Mouse (Mus musculus) heart, adult 2 months (tissue): ENCODE measurements around the gene St6galnac6. TPM values are rescaled to one million over a fixed set of nuclear protein-coding genes. Genes with fewer than 3 reads are reported as not detected.

Experiments
- DNase-seq, 2 experiments: peaks; one replicate each; pipeline ENCODE4 v3.0.0; 2021
- H3K27ac ChIP-seq: fragments of 200-600 bp; 2 replicates; pipeline ENCODE4 v1.8.1; 2022
- H3K27me3 ChIP-seq: fragments of 200-500 bp; 2 replicates; pipeline ENCODE4 v1.6.1; 2012; ENCODE audit warnings: mild to moderate bottlenecking, low read length, inconsistent platforms, mixed read lengths; ENCODE audit not compliant: control insufficient read depth, insufficient read depth
- H3K36me3 ChIP-seq: fragments of 200-500 bp; 2 replicates; pipeline ENCODE4 v1.6.1; 2012; ENCODE audit warnings: low read length, inconsistent platforms; ENCODE audit not compliant: control insufficient read depth, insufficient read depth
- H3K4me1 ChIP-seq: fragments of 200-500 bp; 2 replicates; pipeline ENCODE4 v1.6.1; 2011; ENCODE audit warnings: low read length; ENCODE audit not compliant: control insufficient read depth, insufficient read depth
- H3K4me3 ChIP-seq: fragments of 200-600 bp; 2 replicates; pipeline ENCODE4 v1.8.1; 2022
- H3K79me2 ChIP-seq: fragments of 200-500 bp; replicated peaks from 2 replicates; pipeline ENCODE4 v1.6.1; 2012; ENCODE audit warnings: mild to moderate bottlenecking, inconsistent platforms, low read length, moderate library complexity, mixed read lengths; ENCODE audit not compliant: control insufficient read depth, insufficient read depth
- H3K9ac ChIP-seq: fragments of 200-500 bp; 2 replicates; pipeline ENCODE4 v1.6.1; 2012; ENCODE audit warnings: low read depth, mild to moderate bottlenecking, control low read depth, inconsistent platforms, low read length, mixed read lengths
- CTCF ChIP-seq: fragments of 200-600 bp; IDR thresholded peaks from 2 replicates; pipeline ENCODE4 v1.8.1; 2022; ENCODE audit warnings: antibody characterized with exemption, mild to moderate bottlenecking, moderate library complexity
- EP300 ChIP-seq: fragments of 200-500 bp; IDR thresholded peaks from 2 replicates; pipeline ENCODE4 v1.6.1; 2011; ENCODE audit warnings: low read depth, low read length, control low read depth; ENCODE audit not compliant: insufficient read depth
- POLR2A ChIP-seq: fragments of 200-500 bp; IDR thresholded peaks from 2 replicates; pipeline ENCODE4 v1.6.1; 2011; ENCODE audit warnings: mild to moderate bottlenecking, low read depth, low read length, control low read depth; ENCODE audit not compliant: insufficient read depth
- WGBS: fragments of 180-500 bp; shearing (Covaris S2); methylation state at CpG from one replicate; pipeline ENCODE4 v1.1.7; 2018; 5-methylcytosine and 5-hydroxymethylcytosine counted together
- intact Hi-C: fragments of 180-260 bp; cut with DNase I; formaldehyde crosslinking; loops from one replicate; pipeline ENCODE4 v1.15.1; 2025
- polyA plus RNA-seq: library from polyadenylated mRNA; depleted of rRNA; stranded (reverse); fragments of >200 nt; gene quantifications from 2 replicates; pipeline ENCODE4 v1.2.3, GENCODE M21; 2012
- total RNA-seq, 2 experiments: library from RNA; stranded (reverse); gene quantifications; 2 replicates each; pipeline ENCODE4 v1.2.3; 2021

Gene St6galnac6
- total and polyA plus RNA-seq, 3 experiments: 107 to 129 (median 125) TPM

DNA sequence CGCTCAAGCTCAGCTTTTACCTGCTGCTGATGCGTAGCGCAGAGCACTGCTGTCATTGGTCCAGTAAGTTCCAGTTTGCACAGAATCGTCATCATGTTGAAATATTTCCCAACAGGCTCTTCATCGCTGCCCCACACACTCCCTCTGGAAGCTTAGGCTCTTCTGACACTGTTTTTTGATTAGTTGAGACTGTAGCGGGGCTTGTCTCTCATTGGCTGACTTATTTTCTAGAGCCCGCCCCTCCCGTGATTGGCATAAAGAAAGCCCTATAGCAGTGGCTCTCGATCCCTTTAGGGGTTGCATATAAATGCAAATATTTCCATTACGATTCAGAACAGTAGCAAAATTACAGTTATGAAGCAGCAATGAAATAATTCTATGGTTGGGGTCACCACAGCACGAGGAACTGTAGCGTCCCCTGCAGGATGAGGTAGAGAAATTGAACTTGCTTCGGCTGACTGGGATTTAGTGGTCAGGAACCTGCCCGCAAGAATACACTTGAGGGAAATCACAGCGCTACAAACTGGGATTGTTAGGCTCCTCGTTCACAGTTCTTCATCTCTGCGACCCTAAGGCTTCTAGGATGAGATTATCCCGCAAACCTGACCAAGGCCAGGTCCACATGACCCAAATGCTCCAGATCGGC lies 17.9 kb upstream of the St6galnac6 start:
- no peak overlapping the region for H3K9ac ChIP-seq
- no peak for DNase-seq
- intact Hi-C loops: no loop called here

DNA sequence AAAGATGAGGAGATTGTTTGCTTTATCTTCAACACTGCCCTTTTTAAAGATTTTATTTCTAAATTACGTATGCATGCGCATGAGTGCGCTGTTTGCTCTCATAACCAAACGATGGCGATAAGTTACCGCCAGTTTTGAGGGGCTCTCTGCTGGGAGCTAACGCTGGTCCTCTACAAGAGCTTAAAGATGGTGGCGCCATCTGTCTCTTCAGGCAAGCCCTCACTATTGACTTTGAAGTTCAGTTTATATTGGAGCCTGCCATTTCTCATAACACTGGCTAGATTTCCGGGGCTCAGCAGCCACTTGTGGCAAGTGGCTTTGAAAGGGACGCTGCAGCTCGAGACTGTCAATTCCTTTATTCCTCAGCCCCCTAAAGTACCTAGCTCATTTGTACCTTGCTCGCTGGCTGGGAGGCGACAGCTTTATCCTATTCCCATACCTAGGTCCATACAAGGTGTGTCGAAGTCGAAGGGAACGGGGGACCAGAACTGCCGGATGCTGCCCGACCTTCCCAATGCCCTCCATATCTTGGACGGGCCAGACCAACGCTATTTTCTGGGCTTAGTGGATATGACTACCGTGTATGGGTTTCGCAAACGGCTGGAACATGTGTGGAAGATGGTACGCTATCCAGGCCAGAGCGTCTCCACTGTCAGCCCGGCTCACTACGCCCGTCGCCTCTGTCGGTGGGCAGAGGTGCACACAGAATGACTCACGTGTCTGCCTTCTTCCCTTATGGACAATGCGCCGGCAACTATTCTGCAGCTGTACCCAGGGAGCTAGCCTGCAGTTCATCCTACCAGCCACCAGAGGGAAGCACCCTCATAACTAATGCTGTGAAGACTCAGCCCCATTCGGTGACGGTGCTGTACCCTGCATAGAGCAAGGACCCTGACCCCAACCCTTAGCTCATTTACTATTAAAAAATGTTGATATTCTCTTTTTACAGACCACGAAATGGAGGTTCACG lies 16.4 kb upstream of the St6galnac6 start:
- DNase-seq: peak; percentile 78 to 81
- H3K9ac ChIP-seq: peak overlapping the region; percentile 39; the same call in 1 of the 2 replicates
- intact Hi-C loops: loop anchor here (1.0 kb wide), 2 partner anchors 19 to 106 kb away; no protein-coding TSS in a partner anchor
- peak; percentile 97 for TF ChIP-seq EP300
- no peak for TF ChIP-seq POLR2A
- TF ChIP-seq CTCF: peak; percentile 100; the same call in 1 of the 2 replicates
- no peak overlapping the region for H3K4me3 ChIP-seq
- peaks cover 2% of the 10 kb centered on the region for H3K4me1 ChIP-seq
- H3K27me3 ChIP-seq: no peaks in the 10 kb centered on the region
- 15% methylated on average over 37 of the region's 37 CpGs for WGBS
- no peak overlapping the region for H3K27ac ChIP-seq
- no peaks in the 10 kb centered on the region for H3K79me2 ChIP-seq
- H3K36me3 ChIP-seq: no peaks in the 10 kb centered on the region

More for the DNA sequence above, 17.9 kb upstream of the St6galnac6 start:
- Histone ChIP-seq H3K36me3 (no peaks in the 10 kb centered on the region), H3K4me3 (no peak overlapping the region), H3K4me1 (peaks cover 1% of the 10 kb centered on the region; the same call in 1 of the 2 replicates), H3K27ac (no peak overlapping the region), H3K27me3 (no peaks in the 10 kb centered on the region), H3K79me2 (no peaks in the 10 kb centered on the region)
- 49% methylated on average over 19 of the region's 19 CpGs for whole genome bisulfite sequencing
- no peak for TF ChIP-seq EP300
- TF ChIP-seq POLR2A: no peak
- TF ChIP-seq CTCF: no peak; the same call in 1 of the 2 replicates

DNA sequence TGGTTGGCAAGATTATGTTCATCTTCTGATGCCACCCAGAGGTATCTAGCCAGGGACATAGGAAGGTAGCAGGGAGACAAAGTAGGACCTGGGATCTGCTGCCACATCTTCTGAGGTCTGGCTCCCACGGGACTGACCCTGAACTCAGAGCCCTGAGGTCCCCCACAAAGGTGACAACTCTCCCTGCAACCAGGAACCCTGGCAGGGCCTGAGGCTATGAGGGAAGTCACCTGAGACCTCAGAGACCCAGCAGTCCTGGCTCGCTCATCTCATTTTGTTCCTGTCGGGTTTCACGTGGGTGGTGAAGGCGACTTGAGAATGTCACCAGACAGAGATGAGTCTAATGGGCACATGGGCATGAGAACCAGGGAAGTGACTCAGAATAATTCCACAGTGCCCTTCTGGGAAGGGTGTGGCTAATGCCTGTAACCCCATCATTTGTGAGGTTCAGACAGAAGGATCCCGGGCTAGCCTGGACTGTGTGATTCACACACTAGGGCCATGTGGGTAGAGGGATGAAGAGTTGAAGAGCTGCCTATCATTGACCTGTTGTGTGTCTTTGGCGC lies 14.3 kb upstream of the St6galnac6 start:
- H3K36me3 ChIP-seq: no peaks in the 10 kb centered on the region
- no peak overlapping the region for H3K9ac ChIP-seq
- H3K4me1 ChIP-seq: peaks cover 7% of the 10 kb centered on the region
- intact Hi-C loops: no loop called here
- H3K27me3 ChIP-seq: no peaks in the 10 kb centered on the region
- WGBS: 93% methylated on average over 7 of the region's 7 CpGs
- H3K4me3 ChIP-seq: no peak overlapping the region
- TF ChIP-seq EP300 (no peak), POLR2A (no peak), CTCF (no peak)
- no peak for DNase-seq
- H3K79me2 ChIP-seq: no peaks in the 10 kb centered on the region
- H3K27ac ChIP-seq: no peak overlapping the region

DNA sequence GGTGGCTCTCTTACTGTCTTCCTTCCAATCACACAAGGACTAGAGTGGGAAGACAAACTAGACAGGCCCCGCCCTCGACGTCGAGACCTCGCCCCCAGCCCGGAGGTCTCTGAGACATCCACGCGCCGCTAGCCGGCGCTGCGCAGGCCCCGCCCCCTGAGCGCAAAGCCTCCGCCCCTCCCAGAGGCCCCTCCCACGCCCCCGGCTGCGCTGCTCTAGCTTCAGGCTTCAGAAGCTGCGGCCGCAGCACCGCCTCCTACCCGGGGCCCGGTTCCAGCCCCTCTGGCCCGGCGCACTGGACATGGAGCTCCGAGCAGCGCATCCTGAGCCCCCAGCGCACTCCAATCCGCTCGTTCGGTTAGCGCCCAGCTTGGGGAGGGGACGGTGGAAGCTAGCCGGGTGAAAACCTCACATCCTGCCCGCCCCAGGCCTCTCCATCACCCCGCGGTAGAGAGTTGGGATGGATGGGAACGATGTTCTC lies 12.6 kb upstream of the St6galnac6 start, which contains the start of gene St6galnac4:
Gene St6galnac4, plus strand, starts transcription at position 225 of the 481 bp plus-strand sequence.
- Histone ChIP-seq H3K27ac (peak within 1 kb of the TSS; percentile 91), H3K4me1 (peaks cover 7% of the 10 kb centered on the region), H3K27me3 (no peaks in the 10 kb centered on the region), H3K9ac (peak within 1 kb of the TSS; percentile 80), H3K79me2 (no peaks in the 10 kb centered on the region), H3K4me3 (peak within 1 kb of the TSS; percentile 70), H3K36me3 (no peaks in the 10 kb centered on the region)
- peak; percentile 58 for TF ChIP-seq CTCF
- TF ChIP-seq EP300: no peak
- intact Hi-C loops: loop anchor here (1.0 kb wide), 1 partner anchor 15 kb away; no protein-coding TSS in a partner anchor
- DNase-seq: peak; percentile 92 to 93
- WGBS: under 1% methylated on average over 38 of the region's 38 CpGs

DNA sequence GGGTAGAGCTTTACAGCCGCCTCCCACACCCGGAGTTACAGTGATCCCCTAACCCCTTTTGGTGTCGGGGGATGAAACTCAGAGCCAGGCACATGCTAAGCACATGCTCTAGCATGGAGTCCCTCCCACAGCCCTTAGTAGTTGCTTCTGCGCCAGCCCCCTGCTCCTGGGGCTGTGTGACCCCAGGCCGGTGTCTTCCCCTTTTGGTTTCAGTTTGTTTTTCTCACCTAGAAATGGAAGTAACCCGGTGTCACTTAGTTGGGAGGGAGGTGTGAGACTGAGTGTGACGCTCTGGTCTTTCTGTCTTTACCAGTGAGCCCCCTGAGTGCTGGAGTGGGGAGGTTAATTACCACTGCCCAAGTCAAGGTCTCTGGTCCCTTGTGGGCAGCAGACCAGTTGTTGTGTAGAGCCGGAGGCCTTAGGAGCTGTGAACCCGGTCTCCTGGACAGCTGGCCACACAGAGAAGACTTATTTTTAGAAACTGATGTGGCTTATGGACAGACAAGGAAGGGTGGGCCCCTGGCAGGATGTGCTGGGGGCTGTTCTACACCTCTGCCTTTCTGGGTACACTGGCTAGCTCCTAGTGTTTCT lies 11.7 kb upstream of the St6galnac6 start:
- WGBS: 6% methylated on average over 9 of the region's 9 CpGs
- Histone ChIP-seq H3K27ac (peak overlapping the region; percentile 91), H3K36me3 (no peaks in the 10 kb centered on the region), H3K4me3 (peak overlapping the region; percentile 70), H3K4me1 (peaks cover 7% of the 10 kb centered on the region), H3K79me2 (no peaks in the 10 kb centered on the region), H3K27me3 (no peaks in the 10 kb centered on the region), H3K9ac (peak overlapping the region; percentile 80)
- DNase-seq: peak; percentile 69 to 78
- intact Hi-C loops: loop anchor here (1.0 kb wide), 1 partner anchor 14 kb away; no protein-coding TSS in a partner anchor
- TF ChIP-seq EP300: no peak
- TF ChIP-seq POLR2A: peak; percentile 68
- no peak for TF ChIP-seq CTCF
